Mouse (Mus musculus): ENCODE results near the gene Copb1. TPM values are rescaled to one million over a fixed set of nuclear protein-coding genes. Genes with fewer than 3 reads are reported as not detected.

Gene Copb1
- 111 and 127 TPM in 2 replicates for polyA plus RNA-seq (2015; fragmentation: Nextera tagmentation; extraction: Ambion mirVana)

- peak; percentile 97 for ATAC-seq (ENCODE audit: insufficient read depth, low FRiP score, low read depth)
- Histone ChIP-seq H3K4me2 (peak within 1 kb of the TSS; percentile 51), H3K27ac (peak within 1 kb of the TSS; percentile 55), H3K27me3 (replicated peaks) (no peaks in the 10 kb centered on the region), H3K36me3 (peaks cover 16% of the 10 kb centered on the region), H3K4me1 (0 out of 2 replicates have a peak, but pooled peaks cover 3% of the 10 kb centered on the region), H3K9ac (peak within 1 kb of the TSS; percentile 95), H3K9me3 (no peaks in the 10 kb centered on the region), H3K4me3 (replicated peaks) (peak within 1 kb of the TSS; percentile 96)
- under 1% methylated on average over 73 of the region's 75 CpGs for WGBS
These were observed at the start of gene Copb1 for GRCm38 (mm10) chr7:114253885-114254833. TSS of gene Copb1 (minus strand) at chr7:114254711.

DNA sequence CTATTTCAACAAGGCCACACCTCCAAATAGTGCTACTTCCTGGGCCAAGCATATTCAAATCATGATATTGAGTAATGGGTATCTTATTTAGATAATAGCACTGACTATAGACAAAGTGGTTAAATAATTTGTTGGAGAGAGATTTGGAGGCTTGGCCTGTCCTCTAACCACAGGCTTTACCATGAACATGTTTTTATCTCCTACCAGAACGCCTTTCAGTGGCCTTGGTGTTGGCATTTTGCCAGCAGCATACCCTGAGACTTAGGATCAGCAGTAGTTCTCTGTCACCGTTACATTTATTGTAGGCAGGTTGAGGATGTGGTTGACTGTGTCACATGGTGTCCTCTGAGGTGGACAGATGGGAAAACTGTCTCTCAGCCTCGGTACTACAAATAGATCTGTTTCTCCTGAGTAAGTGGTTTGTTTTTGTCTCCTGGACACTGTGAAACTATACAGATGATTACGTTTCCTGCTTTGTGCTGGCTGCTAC is 46.8 kb upstream of the Copb1 start:
- Histone ChIP-seq H3K36me3 (no peaks in the 10 kb centered on the region), H3K27ac (no peak overlapping the region), H3K27me3 (replicated peaks) (no peaks in the 10 kb centered on the region), H3K9me3 (no peaks in the 10 kb centered on the region), H3K9ac (no peak overlapping the region), H3K4me3 (replicated peaks) (no peak overlapping the region), H3K4me1 (no peaks in the 10 kb centered on the region), H3K4me2 (no peak overlapping the region)
- WGBS = 54% methylated on average over 4 of the region's 4 CpGs
- no peak for ATAC-seq (ENCODE audit: insufficient read depth, low FRiP score, low read depth)

DNA sequence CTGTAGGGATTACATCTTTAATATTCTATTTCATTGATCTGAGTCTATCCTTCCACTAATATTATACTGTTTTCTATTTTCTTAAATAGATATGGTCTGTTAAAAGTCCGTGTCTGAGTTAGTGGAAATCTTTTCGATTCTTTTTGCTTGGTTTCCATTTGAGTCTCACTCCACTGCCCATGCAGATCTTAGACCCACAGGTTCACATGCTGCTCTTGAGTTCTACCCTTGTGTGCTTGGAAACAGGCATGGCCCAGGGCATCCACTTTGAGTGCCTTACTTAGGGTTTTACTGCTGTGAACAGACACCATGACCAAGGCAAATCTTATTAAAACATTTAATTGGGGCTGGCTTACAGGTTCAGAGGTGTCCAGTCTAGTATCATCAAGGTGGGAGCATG is 46.3 kb upstream of the Copb1 start:
- no peak for ATAC-seq (ENCODE audit: insufficient read depth, low FRiP score, low read depth)
- 83% methylated on average over 2 of the region's 2 CpGs for WGBS
- Histone ChIP-seq H3K27ac (no peak overlapping the region), H3K4me3 (replicated peaks) (no peak overlapping the region), H3K4me1 (no peaks in the 10 kb centered on the region), H3K4me2 (no peak overlapping the region), H3K9me3 (no peaks in the 10 kb centered on the region), H3K36me3 (no peaks in the 10 kb centered on the region), H3K27me3 (replicated peaks) (no peaks in the 10 kb centered on the region), H3K9ac (no peak overlapping the region)

GRCm38 (mm10) chr7:114299247-114299646 is 44.7 kb upstream of the Copb1 start:
- Histone ChIP-seq H3K27me3 (replicated peaks) (no peaks in the 10 kb centered on the region), H3K4me1 (no peaks in the 10 kb centered on the region), H3K4me3 (replicated peaks) (no peak overlapping the region), H3K9ac (no peak overlapping the region), H3K27ac (no peak overlapping the region), H3K9me3 (no peaks in the 10 kb centered on the region), H3K4me2 (no peak overlapping the region), H3K36me3 (no peaks in the 10 kb centered on the region)
- WGBS = 62% methylated on average over 4 of the region's 4 CpGs
- ATAC-seq (ENCODE audit: insufficient read depth, low FRiP score, low read depth) = no peak

DNA sequence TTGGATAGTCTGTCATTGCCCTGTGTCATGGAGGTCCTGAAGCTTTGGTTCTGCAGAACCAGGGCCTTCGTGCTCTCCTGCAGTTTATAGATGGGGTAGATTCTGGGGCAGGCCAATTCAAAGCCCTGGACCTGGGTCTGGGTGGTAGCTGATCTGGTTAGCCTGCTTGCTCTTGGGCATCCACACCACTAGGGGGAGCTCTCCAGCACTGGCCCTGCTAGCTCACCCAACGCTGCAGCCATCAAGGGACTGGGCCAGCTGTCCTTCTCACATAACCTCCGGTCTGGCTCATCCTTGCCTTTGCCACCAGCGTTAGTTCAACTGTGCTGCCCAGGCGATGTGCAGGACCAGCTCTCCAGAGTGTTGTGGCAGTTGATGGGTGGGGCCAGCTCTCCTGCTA is 40.2 kb upstream of the Copb1 start:
- Histone ChIP-seq H3K36me3 (no peaks in the 10 kb centered on the region), H3K9ac (no peak overlapping the region), H3K4me1 (0 out of 2 replicates have a peak, but pooled peaks cover 5% of the 10 kb centered on the region), H3K27me3 (replicated peaks) (no peaks in the 10 kb centered on the region), H3K4me3 (replicated peaks) (no peak overlapping the region), H3K9me3 (no peaks in the 10 kb centered on the region), H3K27ac (no peak overlapping the region), H3K4me2 (no peak overlapping the region)
- no peak for ATAC-seq (ENCODE audit: insufficient read depth, low FRiP score, low read depth)
- WGBS = 84% methylated on average over 5 of the region's 5 CpGs

- Histone ChIP-seq H3K4me2 (no peak overlapping the region), H3K9ac (no peak overlapping the region), H3K9me3 (no peaks in the 10 kb centered on the region), H3K36me3 (no peaks in the 10 kb centered on the region), H3K27me3 (replicated peaks) (no peaks in the 10 kb centered on the region), H3K27ac (no peak overlapping the region), H3K4me1 (0 out of 2 replicates have a peak, but pooled peaks cover 5% of the 10 kb centered on the region), H3K4me3 (replicated peaks) (no peak overlapping the region)
- no peak for ATAC-seq (ENCODE audit: insufficient read depth, low FRiP score, low read depth)
- WGBS = 74% methylated on average over 5 of the region's 5 CpGs
These were observed 39.4 kb upstream of the Copb1 start for GRCm38 (mm10) chr7:114293903-114294302.

- Histone ChIP-seq H3K4me2 (peak overlapping the region; percentile 45), H3K27me3 (replicated peaks) (no peaks in the 10 kb centered on the region), H3K4me3 (replicated peaks) (peak overlapping the region; percentile 24; the same call in 1 of the 2 replicates), H3K9me3 (no peaks in the 10 kb centered on the region), H3K36me3 (no peaks in the 10 kb centered on the region), H3K27ac (peak overlapping the region; percentile 31; the same call in 1 of the 2 replicates), H3K4me1 (0 out of 2 replicates have a peak, but pooled peaks cover 5% of the 10 kb centered on the region), H3K9ac (no peak overlapping the region)
- 15% methylated on average over 12 of the region's 12 CpGs for WGBS
- peak; percentile 65; the same call in 1 of the 2 replicates for ATAC-seq (ENCODE audit: insufficient read depth, low FRiP score, low read depth)
These were observed 38.0 kb upstream of the Copb1 start for GRCm38 (mm10) chr7:114292501-114292971.

GRCm38 (mm10) chr7:114291461-114292335 is 37.2 kb upstream of the Copb1 start:
- Histone ChIP-seq H3K4me1 (0 out of 2 replicates have a peak, but pooled peaks cover 5% of the 10 kb centered on the region), H3K27me3 (replicated peaks) (no peaks in the 10 kb centered on the region)
- WGBS = 56% methylated on average over 15 of the region's 15 CpGs

GRCm38 (mm10) chr7:114290078-114290506 is 35.6 kb upstream of the Copb1 start:
- H3K27ac ChIP-seq = no peak overlapping the region
- no peak overlapping the region for H3K9ac ChIP-seq
- WGBS = 62% methylated on average over 5 of the region's 5 CpGs
- no peak overlapping the region for H3K4me2 ChIP-seq
- ATAC-seq (ENCODE audit: insufficient read depth, low FRiP score, low read depth) = no peak
- H3K4me3 ChIP-seq (replicated peaks) = no peak overlapping the region
- no peaks in the 10 kb centered on the region for H3K9me3 ChIP-seq
- no peaks in the 10 kb centered on the region for H3K27me3 ChIP-seq (replicated peaks)
- 0 out of 2 replicates have a peak, but pooled peaks cover 5% of the 10 kb centered on the region for H3K4me1 ChIP-seq
- H3K36me3 ChIP-seq = no peaks in the 10 kb centered on the region

More at GRCm38 (mm10) chr7:114291461-114292335, 37.2 kb upstream of the Copb1 start:
- no peak overlapping the region for H3K9ac ChIP-seq
- no peaks in the 10 kb centered on the region for H3K9me3 ChIP-seq
- no peak overlapping the region for H3K4me3 ChIP-seq (replicated peaks)
- no peak for ATAC-seq (ENCODE audit: insufficient read depth, low FRiP score, low read depth)
- no peak overlapping the region for H3K4me2 ChIP-seq
- H3K27ac ChIP-seq = no peak overlapping the region
- H3K36me3 ChIP-seq = no peaks in the 10 kb centered on the region

DNA sequence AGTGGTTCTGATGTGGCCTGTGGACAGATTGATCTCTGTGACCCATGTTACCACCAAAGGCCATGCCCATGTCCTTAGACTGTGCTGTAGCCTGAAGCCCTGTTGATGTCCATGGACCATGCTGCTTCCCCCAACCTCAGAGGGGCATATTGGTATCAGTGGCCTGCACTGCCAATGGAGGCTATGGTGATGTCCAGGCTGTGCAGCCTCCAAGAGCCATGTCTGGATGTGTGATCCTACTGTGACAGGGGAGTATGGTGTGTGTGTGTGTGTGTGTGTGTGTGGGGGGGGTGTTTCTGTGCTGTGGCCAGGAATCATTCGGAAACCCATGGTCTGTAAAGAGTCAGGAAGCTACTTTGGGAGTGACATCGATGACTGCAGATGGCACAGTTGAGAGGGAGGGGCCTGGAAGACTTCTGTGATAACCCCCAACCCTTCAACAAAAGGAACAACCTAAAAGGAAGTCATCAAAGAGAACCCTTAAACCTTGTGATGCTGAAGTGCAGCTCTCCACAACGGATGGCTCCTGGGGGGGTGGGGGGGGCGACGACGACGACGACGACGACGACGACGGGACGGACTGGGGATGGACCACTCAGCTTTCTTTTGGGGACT is 29.9 kb upstream of the Copb1 start:
- no peak overlapping the region for H3K27ac ChIP-seq
- no peak for ATAC-seq (ENCODE audit: insufficient read depth, low FRiP score, low read depth)
- H3K4me1 ChIP-seq = no peaks in the 10 kb centered on the region
- WGBS = 90% methylated on average over 14 of the region's 14 CpGs
- H3K27me3 ChIP-seq (replicated peaks) = no peaks in the 10 kb centered on the region
- no peaks in the 10 kb centered on the region for H3K36me3 ChIP-seq
- no peak overlapping the region for H3K4me3 ChIP-seq (replicated peaks)
- no peaks in the 10 kb centered on the region for H3K9me3 ChIP-seq
- H3K4me2 ChIP-seq = no peak overlapping the region
- no peak overlapping the region for H3K9ac ChIP-seq

DNA sequence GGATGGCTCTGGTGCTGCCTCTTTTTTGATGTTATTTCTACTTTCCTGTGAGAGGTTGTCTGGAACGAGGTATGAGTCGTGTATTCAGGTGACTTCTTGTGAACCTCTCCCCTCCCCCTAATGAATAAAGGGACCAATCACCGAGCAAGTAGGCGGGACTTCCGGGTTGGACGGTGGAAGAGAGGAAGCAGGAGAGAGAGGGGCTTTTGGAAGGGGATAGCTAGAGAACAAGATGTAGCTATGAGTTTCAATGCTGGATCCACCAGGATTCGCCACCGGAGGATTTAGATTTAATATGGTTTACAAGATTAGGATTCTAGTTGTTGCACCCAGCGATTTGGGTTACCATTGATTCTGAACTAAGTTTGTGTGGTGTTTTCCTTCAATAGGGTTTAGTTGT is 28.5 kb upstream of the Copb1 start:
- H3K27ac ChIP-seq = no peak overlapping the region
- no peaks in the 10 kb centered on the region for H3K27me3 ChIP-seq (replicated peaks)
- 70% methylated on average over 9 of the region's 9 CpGs for WGBS
- no peak overlapping the region for H3K9ac ChIP-seq
- no peak overlapping the region for H3K4me3 ChIP-seq (replicated peaks)
- H3K36me3 ChIP-seq = no peaks in the 10 kb centered on the region
- no peaks in the 10 kb centered on the region for H3K4me1 ChIP-seq
- no peaks in the 10 kb centered on the region for H3K9me3 ChIP-seq
- ATAC-seq (ENCODE audit: insufficient read depth, low FRiP score, low read depth) = no peak
- H3K4me2 ChIP-seq = no peak overlapping the region

Measured in stomach, embryonic 15.5 days (tissue).